Mouse (Mus musculus) ES-Bruce4 (cell line): ENCODE data around the gene Gm13040. TPM values are rescaled to one million over a fixed set of nuclear protein-coding genes. Genes with fewer than 3 reads are reported as not detected.
"Not testable (repeated sequence)": the region's sequence is repeated elsewhere in the genome, so short reads cannot be mapped to it uniquely, and the experiment has no call there.

Experiments
- H3K27ac ChIP-seq: 2 replicates; pipeline ENCODE4 v1.5.1; 2012; ENCODE audit warnings: low read length, inconsistent platforms; ENCODE audit not compliant: insufficient read depth
- H3K27me3 ChIP-seq: 2 replicates; pipeline ENCODE4 v1.6.1; 2012; ENCODE audit warnings: mild to moderate bottlenecking, low read length, inconsistent platforms; ENCODE audit not compliant: control insufficient read depth, poor library complexity, insufficient read depth, severe bottlenecking
- H3K36me3 ChIP-seq: 2 replicates; pipeline ENCODE4 v1.6.1; 2012; ENCODE audit warnings: inconsistent platforms, mild to moderate bottlenecking, low read length, moderate library complexity; ENCODE audit not compliant: control insufficient read depth, poor library complexity, insufficient read depth, severe bottlenecking
- H3K4me1 ChIP-seq: one replicate; pipeline ENCODE4 v1.8.1; 2011; ENCODE audit warnings: low read length; ENCODE audit not compliant: control insufficient read depth, insufficient read depth
- H3K4me3 ChIP-seq: 2 replicates; pipeline ENCODE4 v1.5.1; 2011; ENCODE audit warnings: low read depth, mild to moderate bottlenecking, low read length
- H3K9ac ChIP-seq: 2 replicates; pipeline ENCODE4 v1.6.1; 2012; ENCODE audit warnings: low read depth, mild to moderate bottlenecking, inconsistent platforms; ENCODE audit not compliant: poor library complexity, severe bottlenecking
- H3K9me3 ChIP-seq: replicated peaks from 2 replicates; pipeline ENCODE4 v1.6.1; 2012; ENCODE audit warnings: mild to moderate bottlenecking, low read length, inconsistent platforms; ENCODE audit not compliant: control insufficient read depth, poor library complexity, insufficient read depth, severe bottlenecking
- CTCF ChIP-seq: IDR thresholded peaks from one replicate; pipeline ENCODE4 v1.8.1; 2011; ENCODE audit warnings: low read depth, low read length
- EP300 ChIP-seq: IDR thresholded peaks from 2 replicates; pipeline ENCODE4 v1.6.1; 2011; ENCODE audit warnings: low read depth, low read length; ENCODE audit not compliant: insufficient read depth
- POLR2A ChIP-seq: IDR thresholded peaks from one replicate; pipeline ENCODE4 v1.8.1; 2011; ENCODE audit warnings: low read length; ENCODE audit not compliant: insufficient read depth
- polyA plus RNA-seq: library from polyadenylated mRNA; stranded (reverse); fragments of >200 nt; gene quantifications from 2 replicates; pipeline ENCODE4 v1.2.4, GENCODE M21; 2011; ENCODE audit warnings: low read depth; ENCODE audit not compliant: missing spikeins, insufficient read depth, insufficient read length

The Gm13040 gene
- not detected in 2 replicates for polyA plus RNA-seq

- H3K9ac ChIP-seq, H3K27ac ChIP-seq, H3K36me3 ChIP-seq, H3K9me3 ChIP-seq, H3K4me3 ChIP-seq, H3K27me3 ChIP-seq, H3K4me1 ChIP-seq: not testable (repeated sequence)
These were observed at the start of gene Gm13040 for GRCm38 (mm10) chr4:143535654-143536053. Gene Gm13040, plus strand, starts transcription at chr4:143535954.

- H3K27ac ChIP-seq = no peak within 1 kb of the TSS
- no peak within 1 kb of the TSS for H3K9ac ChIP-seq
- no peaks in the 10 kb centered on the region for H3K27me3 ChIP-seq
- H3K9me3 ChIP-seq = no peaks in the 10 kb centered on the region
- H3K4me1 ChIP-seq = no peaks in the 10 kb centered on the region
- TF ChIP-seq CTCF (no peak), EP300 (no peak), POLR2A (no peak)
- H3K4me3 ChIP-seq = no peak within 1 kb of the TSS
- H3K36me3 ChIP-seq = no peaks in the 10 kb centered on the region
These were observed 24.7 kb upstream of the Gm13040 start, which contains the start of gene Gm13043 for GRCm38 (mm10) chr4:143511043-143511442. Gene Gm13043, plus strand, starts transcription at chr4:143511343.

- H3K4me3 ChIP-seq, H3K36me3 ChIP-seq, H3K9me3 ChIP-seq, H3K27me3 ChIP-seq, H3K27ac ChIP-seq, H3K9ac ChIP-seq, H3K4me1 ChIP-seq: not testable (repeated sequence)
These were observed 15.6 kb downstream of the Gm13040 start, which contains the start of the genes BC080695 and Gm13057 for GRCm38 (mm10) chr4:143551400-143551799. Gene BC080695, plus strand, starts transcription at chr4:143551700. Gene Gm13057, plus strand, starts transcription at chr4:143551709.

Other genes with a start within 250 kb of the Gm13040 start
- gene Pdpn, start 236.4 kb upstream of the Gm13040 start, polyA plus RNA-seq = 179 and 198 TPM in 2 replicates
- not detected in 2 replicates for gene Lrrc38, start 186.2 kb upstream of the Gm13040 start, polyA plus RNA-seq
- 2.0 and 2.1 TPM in 2 replicates for gene Pramel1, start 141.5 kb upstream of the Gm13040 start, polyA plus RNA-seq
- gene Pramef8, start 123.5 kb upstream of the Gm13040 start, polyA plus RNA-seq = 15.5 and 21.7 TPM in 2 replicates
- gene Oog4, start 85.6 kb upstream of the Gm13040 start, polyA plus RNA-seq = not detected in 2 replicates
- gene Gm13043, start 24.6 kb upstream of the Gm13040 start, polyA plus RNA-seq = 0.28 and 0.53 TPM in 2 replicates
- not detected in 2 replicates for gene BC080695, start 15.7 kb downstream of the Gm13040 start, polyA plus RNA-seq
- not detected in 2 replicates for gene Gm13057, start 15.8 kb downstream of the Gm13040 start, polyA plus RNA-seq
- gene Gm13083, start 79.0 kb downstream of the Gm13040 start, polyA plus RNA-seq = not detected in 2 replicates
- not detected in 2 replicates for gene Gm13088, start 121.3 kb downstream of the Gm13040 start, polyA plus RNA-seq
- not detected in 2 replicates for gene Gm13089, start 166.8 kb downstream of the Gm13040 start, polyA plus RNA-seq
- gene Gm13078, start 183.5 kb downstream of the Gm13040 start, polyA plus RNA-seq = not detected in 2 replicates